Mouse (Mus musculus): ENCODE measurements around the gene Hspa13. TPM values are rescaled to one million over a fixed set of nuclear protein-coding genes. Genes with fewer than 3 reads are reported as not detected.

Gene Hspa13
- polyA plus RNA-seq (2012; rRNA removed; ENCODE audit: low replicate concordance): 0.36 and 0.46 TPM in 2 replicates

DNA sequence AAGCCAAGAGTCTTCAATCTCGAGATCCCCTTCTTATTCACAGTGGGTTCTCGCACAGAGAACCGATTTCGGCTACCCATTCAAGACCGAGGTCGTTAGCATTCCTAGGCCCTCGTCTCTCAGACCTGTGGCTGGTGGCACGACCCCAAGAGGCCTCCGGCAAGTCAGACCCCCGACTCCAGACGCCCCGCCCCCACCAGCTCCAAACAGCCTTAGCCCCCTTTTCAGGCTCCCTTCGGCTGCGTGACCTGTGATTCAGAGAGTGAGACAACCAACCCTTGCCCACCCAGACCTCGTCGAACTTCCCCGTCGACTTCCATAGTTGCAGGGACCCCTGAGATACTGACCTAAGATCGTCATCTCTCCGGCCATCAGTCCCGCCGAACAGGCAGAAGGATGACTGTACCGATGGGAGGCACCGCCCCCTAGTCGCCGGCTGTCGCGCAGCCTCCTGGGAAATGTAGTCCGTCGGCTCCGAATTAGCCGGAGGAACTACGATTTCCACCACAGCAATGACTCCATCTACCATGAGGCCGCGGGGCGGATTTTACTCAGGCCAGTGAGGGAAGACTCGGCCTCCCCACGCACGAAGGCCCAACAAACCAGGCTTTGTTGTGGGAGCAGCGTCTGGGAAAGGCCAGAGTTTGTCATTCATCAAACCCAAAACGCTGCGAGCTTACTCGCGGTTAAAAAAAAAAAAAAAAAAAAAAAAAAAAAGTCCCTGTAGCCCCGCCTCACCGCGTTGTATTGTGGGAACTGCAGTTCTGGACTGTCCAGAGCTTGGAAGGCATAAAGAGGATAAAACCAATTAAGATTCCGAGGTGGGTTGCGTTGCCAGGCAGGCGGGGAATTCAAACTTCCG lies at the start of gene Hspa13:
TSS of gene Hspa13 (minus strand) at position 717 of the 862 bp plus-strand sequence.

Other genes starting within 250 kb of the Hspa13 start
- not detected in 2 replicates for gene Lipi, start 181.0 kb downstream of the Hspa13 start, polyA plus RNA-seq (2012; rRNA removed; ENCODE audit: low replicate concordance)
- gene Rbm11, start 174.3 kb downstream of the Hspa13 start, polyA plus RNA-seq (2012; rRNA removed; ENCODE audit: low replicate concordance): not detected in 2 replicates